Mouse (Mus musculus) CH12F3 (cell line): ENCODE data around the gene Aif1.

Source experiments
- in situ Hi-C: fragments of 300-500 bp; cut with MboI; formaldehyde crosslinking; loops from 2 replicates; pipeline ENCODE4 v1.14.3; 2020; ENCODE audit warnings: low sequenced_read_pairs

Aif1 gene

GRCm38 (mm10) chr17:35195631-35196320 lies 19.9 kb upstream of the Aif1 start:
- in situ Hi-C loops: no loop called here

GRCm38 (mm10) chr17:35194844-35195630 lies 19.2 kb upstream of the Aif1 start:
- in situ Hi-C loops: no loop called here

GRCm38 (mm10) chr17:35193881-35194843 lies 18.3 kb upstream of the Aif1 start, which contains the start of gene Ltb:
Gene Ltb, plus strand, starts transcription at chr17:35194439.
- in situ Hi-C loops: no loop called here

GRCm38 (mm10) chr17:35192924-35193323 lies 17.1 kb upstream of the Aif1 start:
- in situ Hi-C loops: no loop called here

GRCm38 (mm10) chr17:35191723-35192122 lies 15.9 kb upstream of the Aif1 start:
- in situ Hi-C loops: no loop called here

- in situ Hi-C loops: no loop called here
These were observed 14.2 kb upstream of the Aif1 start for GRCm38 (mm10) chr17:35190096-35190495.

- in situ Hi-C loops: no loop called here
These were observed 13.3 kb upstream of the Aif1 start for GRCm38 (mm10) chr17:35189186-35189585.

GRCm38 (mm10) chr17:35187959-35188610 lies 12.2 kb upstream of the Aif1 start, which contains the start of gene Lst1:
Gene Lst1, minus strand, starts transcription at chr17:35188439.
- in situ Hi-C loops: no loop called here

GRCm38 (mm10) chr17:35187345-35187744 lies 11.5 kb upstream of the Aif1 start:
- in situ Hi-C loops: no loop called here

- in situ Hi-C loops: no loop called here
These were observed 10.8 kb upstream of the Aif1 start for GRCm38 (mm10) chr17:35186681-35187080.

- in situ Hi-C loops: no loop called here
These were observed 10.1 kb upstream of the Aif1 start for GRCm38 (mm10) chr17:35185639-35186611.

GRCm38 (mm10) chr17:35180093-35180492 lies 4.2 kb upstream of the Aif1 start:
- in situ Hi-C loops: no loop called here

- in situ Hi-C loops: no loop called here
These were observed 2.7 kb upstream of the Aif1 start for GRCm38 (mm10) chr17:35178528-35178927.

GRCm38 (mm10) chr17:35175382-35175781 lies 486 bp downstream of the Aif1 start:
- in situ Hi-C loops: no loop called here

GRCm38 (mm10) chr17:35174201-35174977 lies 1.5 kb downstream of the Aif1 start:
- in situ Hi-C loops: no loop called here

- in situ Hi-C loops: no loop called here
These were observed 2.5 kb downstream of the Aif1 start for GRCm38 (mm10) chr17:35173329-35173728.

- in situ Hi-C loops: no loop called here
These were observed 3.2 kb downstream of the Aif1 start for GRCm38 (mm10) chr17:35172445-35173234.
